Mouse (Mus musculus): ENCODE results near the gene Garnl3.

- no peak for TF ChIP-seq CTCF (conservative IDR thresholded peaks at IDR 0.05; ENCODE audit: insufficient read depth, insufficient read length, low read depth, low read length)
- no peak for TF ChIP-seq POLR2A (IDR thresholded peaks at IDR 0.05; ENCODE audit: low read depth, low read length)
Observed at GRCm38 (mm10) chr2:33042781-33043180, 88.7 kb downstream of the Garnl3 start.
